Mouse (Mus musculus) CD4-positive, CD25-positive, alpha-beta regulatory T cell, adult 2 months (primary cell): ENCODE measurements around the gene Dtx4.

ENCODE experiments used
- DNase-seq: peaks from one replicate; pipeline ENCODE4 v3.0.0-alpha.2; 2012; ENCODE audit warnings: low read depth, low spot score

The Dtx4 gene

DNA sequence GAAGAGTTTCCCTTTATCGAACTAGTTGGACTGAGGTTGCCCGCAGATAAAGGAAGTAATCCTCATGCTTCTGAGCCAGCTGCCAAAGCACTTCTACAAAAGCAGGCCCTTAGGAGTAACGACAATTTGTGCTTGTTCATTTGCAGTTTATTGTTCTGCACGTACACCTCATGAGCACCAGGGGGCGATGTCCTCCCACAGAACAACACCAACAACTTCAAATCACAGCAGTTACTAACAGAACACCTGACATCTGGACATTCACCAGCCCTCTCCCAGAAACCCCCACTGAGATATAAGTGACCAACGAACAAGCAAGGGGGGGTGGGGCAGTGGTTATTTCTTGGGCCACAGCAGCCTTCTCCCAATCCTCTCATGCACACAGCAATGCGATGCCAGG is 35.0 kb downstream of the Dtx4 start:
- DNase-seq: peak; percentile 86

DNA sequence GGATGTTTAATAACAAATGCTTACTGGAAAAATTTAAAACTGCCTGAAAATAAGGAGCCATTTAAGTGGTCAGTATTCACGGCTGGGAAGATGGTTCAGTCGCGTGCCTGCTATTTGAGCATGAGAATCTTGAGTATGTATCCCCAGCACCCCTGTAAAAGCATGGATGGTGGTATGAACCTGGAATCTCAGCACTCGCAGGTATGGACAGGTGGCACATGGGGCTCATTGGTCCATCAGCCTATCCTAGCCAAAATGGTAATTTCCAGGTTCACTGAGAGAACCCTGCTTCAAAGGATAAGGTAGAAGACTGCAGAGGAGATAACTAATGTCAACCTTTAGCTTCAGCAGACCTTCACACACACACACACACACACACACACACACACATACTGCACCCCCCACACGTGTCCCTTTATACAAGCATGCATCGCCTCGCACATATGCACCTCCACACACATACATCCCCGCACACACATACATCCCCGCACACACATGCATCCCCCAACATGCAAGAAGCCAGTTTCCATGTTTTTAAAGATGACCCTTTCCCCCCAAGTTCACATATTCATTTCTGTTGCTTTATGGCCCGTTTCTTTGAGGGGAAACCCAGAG is 35.6 kb downstream of the Dtx4 start:
- no peak for DNase-seq

DNA sequence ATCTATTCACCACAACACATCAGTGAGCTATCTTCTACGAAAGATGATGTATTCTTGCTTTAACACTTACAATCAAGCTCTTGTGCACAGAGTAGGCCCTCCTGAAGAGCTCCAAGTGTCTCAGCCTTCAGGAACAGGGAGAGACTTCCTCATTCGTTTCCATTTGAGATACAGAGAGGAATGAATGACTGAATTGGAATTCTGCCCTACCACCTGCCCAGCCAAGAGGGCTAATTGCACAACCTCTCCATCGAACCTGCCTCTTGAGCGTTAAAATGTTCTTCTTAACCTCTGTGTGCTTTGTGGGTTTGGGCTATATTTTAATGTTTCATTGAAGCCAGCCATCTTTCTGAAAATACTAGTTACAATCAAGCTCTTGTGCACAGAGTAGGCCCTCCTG is 36.6 kb downstream of the Dtx4 start:
- no peak for DNase-seq

DNA sequence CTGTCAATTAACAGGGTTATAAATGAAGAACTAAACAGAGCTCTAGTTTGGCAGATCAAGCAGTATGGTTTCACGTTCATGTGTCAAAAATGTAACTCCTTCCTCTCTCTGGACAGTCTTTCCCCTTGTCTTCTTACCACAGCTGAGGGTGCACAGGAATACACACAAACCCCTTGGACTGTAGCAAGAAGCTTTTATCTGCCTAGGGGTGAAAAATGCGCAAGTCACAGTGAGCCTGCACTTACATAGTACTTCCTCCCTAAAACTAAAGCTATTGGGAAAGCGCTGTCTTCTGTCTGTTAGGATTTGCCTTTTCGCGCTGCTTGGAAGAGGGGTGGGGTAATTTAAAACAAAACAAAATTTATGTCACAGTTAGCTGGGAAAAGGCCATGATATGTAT is 37.1 kb downstream of the Dtx4 start:
- DNase-seq: no peak

DNA sequence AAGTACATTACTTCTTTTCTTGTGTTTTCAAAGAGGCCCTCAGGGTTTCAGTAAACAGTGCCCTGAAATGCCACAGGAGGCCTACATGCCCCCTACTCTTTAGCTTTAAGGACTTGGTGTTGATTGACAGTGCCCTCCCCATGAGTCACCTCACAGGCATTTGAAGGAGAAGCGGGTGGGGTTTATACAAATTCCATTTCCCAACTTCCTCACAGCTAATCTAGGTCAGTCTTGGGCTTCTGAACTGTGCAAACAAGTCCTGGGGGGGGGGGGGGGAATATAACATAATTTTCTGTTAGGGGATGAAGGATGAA is 37.6 kb downstream of the Dtx4 start:
- no peak for DNase-seq

DNA sequence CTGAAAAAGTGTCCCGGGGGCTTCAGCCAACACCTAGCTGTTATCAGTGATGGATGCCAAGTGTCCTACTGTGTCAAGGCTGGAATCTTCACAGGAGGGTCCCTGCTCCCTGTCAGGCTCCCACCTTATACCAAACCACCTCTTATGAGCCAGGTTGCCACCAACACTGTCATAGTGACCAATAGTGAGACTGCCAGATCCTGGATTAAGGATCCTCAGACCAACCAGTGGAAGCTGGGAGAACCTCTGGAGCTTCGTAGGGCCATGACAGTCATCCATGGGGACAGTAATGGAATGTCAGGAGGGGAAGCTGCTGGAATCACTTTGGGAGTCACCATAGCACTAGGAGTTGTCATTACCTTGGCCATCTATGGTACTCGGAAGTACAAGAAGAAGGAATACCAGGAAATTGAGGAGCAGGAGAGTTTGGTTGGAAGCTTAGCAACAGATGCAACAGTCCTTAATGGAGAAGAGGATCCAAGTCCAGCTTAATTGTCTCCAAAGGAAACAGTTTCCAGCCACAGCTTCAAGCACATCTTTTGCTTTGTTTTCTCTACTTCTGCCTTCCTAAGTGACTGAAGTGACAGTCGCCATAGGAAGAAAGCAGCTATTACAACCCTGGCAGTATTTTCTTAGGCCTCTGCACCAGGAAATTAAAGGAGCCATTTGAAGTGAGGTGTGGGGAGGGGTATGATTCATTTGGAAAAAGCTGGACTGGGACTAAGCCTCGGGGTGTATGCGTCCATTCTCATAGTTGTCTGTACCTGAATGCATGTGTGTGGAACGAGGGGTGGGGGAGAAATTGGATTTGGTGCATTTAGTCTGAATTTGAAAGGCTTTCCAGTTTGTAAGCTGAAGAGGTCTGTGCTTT is 38.2 kb downstream of the Dtx4 start:
- no peak for DNase-seq

DNA sequence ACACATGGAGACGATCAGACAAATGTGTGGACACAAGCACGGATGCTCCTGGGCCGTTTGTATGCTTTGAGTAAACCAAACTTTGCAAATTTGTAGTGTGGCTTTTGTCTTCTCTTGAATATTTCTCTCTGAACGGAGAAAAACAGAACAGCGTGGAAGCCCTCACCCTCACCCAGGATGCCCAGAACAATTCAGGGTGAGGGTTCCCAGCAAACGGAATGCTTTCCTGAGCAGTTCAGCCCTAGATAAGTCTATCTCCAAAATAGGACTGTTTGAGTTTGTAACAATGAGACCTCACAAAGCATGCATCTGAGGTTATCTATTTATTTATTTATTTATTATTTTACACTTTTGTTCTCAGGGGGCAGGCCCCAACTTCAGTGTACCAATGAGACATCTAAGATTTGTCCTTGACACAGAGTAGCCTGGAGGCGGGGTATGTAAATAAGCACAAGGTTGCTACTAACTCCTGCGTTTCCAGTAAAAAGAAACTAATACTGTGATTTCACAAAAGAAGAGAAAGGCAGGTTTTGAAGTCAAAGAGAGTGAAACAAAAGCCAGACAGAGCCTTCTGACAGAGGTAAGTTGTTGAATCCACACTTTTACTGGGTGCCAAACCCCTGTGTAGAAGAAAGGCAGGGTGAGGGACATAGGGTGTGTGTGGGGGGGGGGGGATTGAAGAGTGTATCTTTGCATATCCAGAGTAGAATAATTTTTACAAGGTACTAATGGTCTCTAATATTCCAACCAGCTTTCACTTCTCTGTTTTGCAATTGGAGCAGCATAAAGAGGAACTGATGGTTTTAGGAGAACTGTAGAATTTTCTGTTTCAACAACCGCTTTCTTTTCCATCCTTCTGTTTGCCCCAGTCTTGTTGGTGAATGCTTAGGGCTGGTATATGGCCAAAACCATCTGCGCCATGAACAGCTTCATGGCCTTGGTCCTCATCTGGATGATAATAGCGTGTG is 40.7 kb downstream of the Dtx4 start, which contains the start of gene Mpeg1:
TSS of gene Mpeg1 (plus strand) at position 498 of the 968 bp plus-strand sequence.
- DNase-seq: no peak

DNA sequence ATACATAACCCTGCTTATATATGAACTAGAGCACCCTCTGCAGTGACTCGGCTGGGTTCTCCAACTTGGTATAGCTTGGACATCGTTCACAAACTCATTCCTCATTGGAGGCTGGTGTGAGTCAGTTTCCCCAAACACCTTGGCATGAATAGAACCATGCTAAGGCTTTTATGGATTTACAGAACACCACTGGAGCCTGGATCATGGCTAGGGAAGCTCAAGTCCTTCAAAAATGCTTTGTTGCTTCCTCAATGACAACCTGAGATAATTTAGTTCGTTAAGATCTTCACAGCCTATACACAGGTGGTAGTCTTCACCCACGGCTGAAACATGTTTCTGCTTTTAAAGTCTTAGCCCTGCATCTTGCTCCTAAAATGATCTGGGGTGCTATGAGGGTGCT is 41.7 kb downstream of the Dtx4 start:
- DNase-seq: no peak

DNA sequence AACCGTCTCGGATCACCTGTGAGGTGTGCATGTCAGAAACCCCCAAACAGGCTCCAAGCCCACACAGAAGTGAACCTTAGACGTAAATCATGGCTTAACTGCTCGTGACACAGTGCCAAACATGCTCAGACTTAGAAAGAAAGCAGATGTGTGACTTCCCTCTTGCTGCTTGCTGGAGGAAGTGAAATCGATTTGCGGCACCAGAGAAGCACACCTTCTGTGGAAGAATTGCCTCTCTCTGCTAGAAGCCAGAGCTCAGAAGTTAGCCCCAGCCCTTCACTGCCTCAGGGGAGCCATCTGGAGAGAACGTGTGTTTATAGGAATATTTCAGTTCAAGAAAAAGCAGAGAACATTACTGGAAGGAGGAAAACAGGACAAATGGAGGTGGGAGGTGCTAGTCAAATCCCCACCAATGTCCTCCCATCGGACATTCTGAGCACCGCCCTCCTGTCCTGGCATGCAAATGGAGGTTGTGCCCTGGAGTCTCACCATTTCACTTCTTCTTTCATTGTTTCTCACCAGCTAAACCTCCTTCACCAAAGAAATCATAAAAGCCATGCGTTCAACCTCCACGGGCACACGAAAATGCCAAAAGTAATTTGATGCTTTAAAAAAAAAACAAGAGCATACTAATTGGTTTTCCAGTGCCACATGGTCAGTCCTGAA is 43.7 kb downstream of the Dtx4 start:
- DNase-seq: no peak

DNA sequence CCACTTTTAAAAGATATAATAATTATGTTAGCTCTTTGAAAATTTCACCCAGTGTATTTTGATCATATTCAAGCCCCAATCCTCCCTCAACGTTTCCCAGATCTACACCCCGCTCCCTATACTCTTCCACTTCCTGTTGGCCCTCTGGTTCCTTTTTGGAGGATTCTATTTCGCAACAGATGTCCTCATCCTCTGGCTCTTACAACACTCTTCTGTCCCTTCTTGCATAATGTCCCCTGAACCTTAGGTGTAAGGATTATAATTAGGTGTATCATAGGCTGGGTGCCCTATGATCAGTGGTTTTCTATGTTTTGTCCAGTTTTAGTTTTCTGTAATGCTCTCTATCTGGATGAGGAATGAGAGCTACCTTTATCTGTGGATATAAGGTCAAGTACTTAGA is 56.2 kb downstream of the Dtx4 start:
- DNase-seq: no peak

DNA sequence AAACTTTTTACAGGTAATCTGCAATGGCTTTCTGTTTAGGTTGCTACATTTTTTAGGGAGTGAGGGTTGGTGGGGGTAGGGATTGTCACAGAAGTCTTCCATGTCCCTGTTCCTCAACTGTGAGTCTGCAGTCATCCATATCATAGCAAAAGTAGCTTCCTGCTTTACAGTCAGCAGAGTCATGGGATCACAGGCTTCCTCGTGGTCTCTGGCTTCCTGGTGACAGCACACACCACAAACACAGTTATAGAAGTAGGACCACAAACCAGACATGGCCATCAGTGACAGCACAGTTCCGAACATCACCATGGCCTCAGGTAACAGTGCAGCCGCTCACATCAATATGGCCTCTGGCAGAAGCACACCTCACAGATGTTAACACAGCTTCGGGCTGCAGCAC is 58.7 kb downstream of the Dtx4 start:
- DNase-seq: no peak

DNA sequence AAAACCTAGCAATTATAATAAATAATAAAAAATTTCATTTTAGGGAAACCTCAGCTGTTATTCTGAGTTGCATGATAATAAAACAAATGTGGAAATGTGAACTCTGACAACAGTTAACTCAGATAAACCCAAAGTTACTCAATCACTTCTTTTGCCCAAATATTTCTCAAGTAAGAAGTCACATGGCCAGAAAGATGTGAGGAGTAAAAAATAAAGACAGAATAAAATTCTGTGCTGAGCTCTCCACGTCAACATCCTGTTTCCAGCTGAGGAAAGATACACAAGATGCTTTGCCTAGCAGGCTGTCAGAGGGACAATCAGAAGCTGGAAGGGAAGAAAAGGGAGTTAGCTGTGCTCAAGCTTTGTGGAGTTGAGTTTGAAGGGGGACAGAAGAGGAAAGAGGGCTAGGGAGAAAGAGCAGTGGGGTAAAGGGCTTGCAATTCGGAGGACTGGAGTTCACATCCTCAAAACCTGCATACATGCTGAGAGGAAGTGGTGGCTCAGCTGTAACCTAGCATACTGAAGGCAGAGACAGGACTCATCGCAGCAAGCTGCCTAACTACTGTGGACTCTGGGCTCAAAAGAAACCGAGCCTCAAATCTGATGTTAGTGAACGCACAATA is 61.0 kb downstream of the Dtx4 start:
- DNase-seq: no peak

DNA sequence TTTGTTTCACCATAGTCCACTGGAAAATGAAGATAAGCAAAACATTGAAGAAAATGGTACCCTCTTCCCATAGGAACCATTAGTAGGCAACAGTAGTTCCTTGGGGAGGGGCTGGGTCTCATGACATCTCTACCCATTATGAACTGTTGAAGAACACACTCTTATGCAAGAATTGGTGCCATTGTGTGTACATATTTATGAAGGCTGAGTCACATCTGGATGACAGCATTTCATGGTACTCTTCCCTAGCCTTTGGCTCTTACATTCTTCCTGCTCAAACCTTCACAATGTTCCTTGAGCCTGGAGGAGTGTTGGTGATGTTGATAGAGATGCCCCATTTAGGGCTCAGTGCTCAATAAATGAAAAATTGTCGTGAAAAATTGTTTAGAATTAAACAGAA is 61.7 kb downstream of the Dtx4 start:
- DNase-seq: no peak

DNA sequence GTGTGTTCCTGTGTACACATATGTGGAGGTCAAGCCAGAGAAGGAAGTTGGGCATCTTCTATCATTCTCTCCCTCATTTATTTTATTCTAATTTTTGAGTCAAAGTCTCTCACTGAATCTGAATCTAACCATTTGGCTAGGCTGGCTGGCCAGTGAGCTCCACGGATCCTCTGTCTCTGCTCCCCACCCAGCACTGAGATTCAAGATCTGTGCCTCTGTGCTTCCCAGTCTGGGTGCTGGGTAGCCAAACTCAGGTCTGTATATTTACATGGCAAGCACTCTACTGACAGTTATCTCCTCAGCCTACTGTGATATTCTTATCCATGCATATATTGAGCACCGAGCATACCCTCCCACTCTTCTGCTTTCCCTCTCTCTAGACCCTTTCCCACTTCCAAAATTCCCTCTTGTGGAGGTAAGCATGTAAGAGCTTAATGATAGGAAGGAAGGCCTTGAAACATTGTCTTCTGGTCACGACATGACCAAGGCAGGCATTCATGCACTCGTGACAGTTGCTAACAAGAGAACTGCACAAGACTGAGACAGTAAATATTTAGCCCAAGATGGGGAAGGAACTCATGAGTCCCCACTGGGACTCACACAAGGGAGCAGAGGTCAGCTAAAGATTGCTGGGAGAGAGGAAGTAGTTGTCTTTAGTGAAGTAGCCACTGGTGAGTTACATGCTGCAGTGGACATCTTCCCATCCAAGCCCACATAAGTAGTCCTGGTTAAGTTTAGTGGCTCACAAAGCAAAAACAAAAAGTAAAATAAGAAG is 65.3 kb downstream of the Dtx4 start:
- DNase-seq: no peak

DNA sequence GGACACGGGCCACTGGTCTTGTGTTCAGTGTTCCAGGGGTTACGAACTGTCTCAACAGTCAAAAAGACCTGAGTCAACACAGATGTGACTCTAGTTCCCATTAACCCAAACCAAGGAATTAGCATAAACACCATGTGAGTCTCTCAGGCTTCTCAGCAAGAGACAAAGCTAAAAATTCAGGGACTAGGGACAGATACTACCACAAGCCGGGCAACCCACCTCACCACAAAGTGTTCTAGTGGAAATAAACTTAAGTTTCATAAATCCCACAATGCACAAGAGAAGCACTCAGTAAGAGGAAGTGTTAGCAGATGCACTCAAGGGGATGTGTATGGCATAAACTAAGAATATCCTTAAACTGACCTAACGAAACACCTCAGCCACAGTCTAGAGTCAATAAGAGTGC is 66.2 kb downstream of the Dtx4 start:
- DNase-seq: no peak

DNA sequence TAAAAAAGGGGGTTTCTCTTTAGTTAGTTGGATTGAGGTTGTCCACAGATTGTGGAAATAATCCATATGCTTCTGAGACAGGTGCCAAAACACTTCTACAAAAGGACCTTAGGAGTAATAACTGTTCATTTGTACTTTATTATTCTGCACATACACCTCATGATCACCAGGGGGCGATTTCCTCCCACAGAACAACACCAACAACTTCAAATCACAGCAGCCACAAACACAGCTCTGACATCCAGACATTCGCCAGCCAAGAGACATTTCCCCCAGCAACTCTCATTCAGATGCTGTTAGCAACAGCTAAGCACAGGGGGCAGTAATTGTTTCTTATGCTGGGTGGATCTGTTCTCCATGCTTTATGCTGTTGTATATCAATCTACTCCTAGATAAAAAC is 68.2 kb downstream of the Dtx4 start:
- peak; percentile 60 for DNase-seq

DNA sequence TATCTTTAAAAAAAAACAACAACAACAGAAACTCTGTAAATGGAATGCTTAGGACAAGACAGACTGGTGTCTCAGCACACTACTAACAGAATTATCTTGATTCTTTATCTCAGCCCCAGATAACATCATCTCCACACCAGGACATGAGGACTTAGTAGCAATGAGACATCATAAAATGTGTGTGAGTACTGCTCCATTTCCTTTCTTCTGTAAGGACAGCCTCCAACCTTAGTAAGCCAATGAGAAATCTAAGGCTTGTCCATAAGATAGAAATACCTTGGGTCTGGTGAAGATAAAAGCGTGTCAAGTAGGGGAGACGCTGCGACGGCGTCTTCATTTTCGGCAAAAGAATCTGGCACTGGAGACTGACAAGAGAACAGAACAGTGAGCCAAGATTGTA is 73.6 kb downstream of the Dtx4 start, which contains the start of gene Pfpl:
TSS of gene Pfpl (plus strand) at position 301 of the 400 bp plus-strand sequence.
- DNase-seq: no peak

DNA sequence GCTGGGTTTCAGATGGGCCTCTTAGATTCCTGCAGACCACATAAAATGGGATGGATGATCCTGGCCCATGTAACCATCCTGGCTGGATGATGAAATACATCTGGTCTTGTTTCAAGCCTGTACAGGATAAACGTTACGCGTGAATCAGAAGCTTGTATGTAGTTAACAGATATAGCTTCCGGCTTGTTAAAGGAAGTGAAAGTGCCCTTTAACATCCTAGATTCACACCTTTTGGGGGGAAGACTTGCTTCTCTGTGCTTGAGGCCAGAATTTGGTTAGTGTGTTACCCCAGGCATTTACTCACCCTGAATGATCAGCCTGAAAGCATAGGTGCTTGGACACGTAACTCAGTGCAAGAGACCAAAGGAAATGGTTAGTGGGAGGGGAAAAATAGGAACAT is 74.2 kb downstream of the Dtx4 start:
- DNase-seq: no peak

DNA sequence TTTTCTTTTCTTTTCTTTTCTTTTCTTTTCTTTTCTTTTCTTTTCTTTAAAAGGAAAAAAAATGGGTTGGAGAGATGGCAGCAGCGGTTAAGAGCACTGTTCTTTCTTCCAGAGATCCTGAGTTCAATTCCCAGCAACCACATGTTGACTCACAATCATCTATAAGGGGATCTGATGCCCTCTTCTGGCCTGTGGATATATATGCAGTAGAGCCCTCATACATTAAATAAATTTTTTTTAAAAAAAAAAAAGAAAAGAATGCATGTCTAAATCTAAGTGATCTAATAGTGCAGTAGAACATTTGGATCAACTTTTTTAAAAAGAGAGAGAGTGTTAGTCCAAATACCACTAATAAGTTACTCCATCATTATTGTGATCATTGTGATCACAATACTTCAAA is 79.6 kb downstream of the Dtx4 start:
- DNase-seq: no peak

DNA sequence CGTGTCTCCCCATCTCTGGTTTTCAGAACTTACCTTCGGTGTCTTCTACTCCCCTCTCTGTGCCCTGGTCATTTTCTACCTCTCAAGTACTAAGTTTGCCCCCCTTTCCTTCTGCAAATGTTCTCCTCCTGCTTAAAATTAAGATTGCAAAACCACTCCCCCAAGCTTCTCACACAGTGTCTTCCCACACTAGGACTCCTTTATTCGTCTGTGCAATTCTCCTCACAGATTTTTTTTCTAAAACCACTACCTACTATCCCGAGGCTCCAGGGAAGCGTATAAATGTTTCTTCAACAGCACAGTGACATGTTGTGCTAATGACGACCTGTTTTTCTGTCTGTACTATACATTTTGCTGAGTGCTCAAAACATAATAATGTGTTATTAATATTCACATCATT is 80.7 kb downstream of the Dtx4 start:
- DNase-seq: no peak
